ENCODE assay signal across 7 mouse cellular contexts in genomic region chr17:68158172-68158651, GRCm38 (mm10).
DNase-seq lines count a peak whose midpoint lies in the region; ATAC-seq and TF ChIP-seq lines count a peak whose summit lies in the region.

No protein-coding gene starts in this region.

- no peaks in the 10 kb centered on the region for H3K79me2 ChIP-seq in liver, adult 2 months (ENCODE audit: control insufficient read depth, insufficient read depth, low read length)

- WGBS in liver, adult 2 months, result 66% methylated on average over 13 of the region's 13 CpGs
- WGBS in liver, postnatal 0 days (ENCODE audit: insufficient replicate concordance), result 68% methylated on average over 13 of the region's 13 CpGs
- WGBS in forebrain, postnatal 0 days, result 7% methylated on average over 13 of the region's 13 CpGs
- WGBS in limb, embryonic 10.5 days, result 75% methylated on average over 13 of the region's 13 CpGs
- 42% methylated on average over 13 of the region's 13 CpGs for WGBS in stomach, embryonic 15.5 days

- no peaks in the 10 kb centered on the region for H3K27me3 ChIP-seq in liver, adult 2 months (ENCODE audit: control insufficient read depth, insufficient read depth, low read length)
- H3K27me3 ChIP-seq in liver, postnatal 0 days (ENCODE audit: insufficient read depth, low read length), result no peaks in the 10 kb centered on the region
- no peaks in the 10 kb centered on the region for H3K27me3 ChIP-seq in forebrain, postnatal 0 days (ENCODE audit: insufficient read depth, low read length)
- H3K27me3 ChIP-seq in limb, embryonic 10.5 days (ENCODE audit: low read depth, poor library complexity, severe bottlenecking), result no peaks in the 10 kb centered on the region
- no peaks in the 10 kb centered on the region for H3K27me3 ChIP-seq in stomach, embryonic 15.5 days (replicated peaks)

- no peak overlapping the region for H3K9ac ChIP-seq in liver, adult 2 months (ENCODE audit: low read depth, low read length)
- H3K9ac ChIP-seq in liver, postnatal 0 days (replicated peaks), result no peak overlapping the region
- no peak overlapping the region for H3K9ac ChIP-seq in forebrain, postnatal 0 days
- no peak overlapping the region for H3K9ac ChIP-seq in stomach, embryonic 15.5 days

- no peak for TF ChIP-seq EP300 in liver, postnatal 0 days (IDR thresholded peaks at IDR 0.05; ENCODE audit: low read depth)

- ATAC-seq in liver, postnatal 0 days, result no peak
- peak; percentile 93 for ATAC-seq in forebrain, postnatal 0 days
- peak; percentile 86 for ATAC-seq in stomach, embryonic 15.5 days (ENCODE audit: insufficient read depth, low FRiP score, low read depth)
- ATAC-seq in erythroblast, adult 5-6 weeks (replicated peaks; ENCODE audit: low FRiP score, poor library complexity, severe bottlenecking), result no peak

- no peak for TF ChIP-seq CTCF in liver, adult 2 months (IDR thresholded peaks at IDR 0.05; ENCODE audit: low read depth, low read length)
- TF ChIP-seq CTCF in liver, postnatal 0 days (IDR thresholded peaks at IDR 0.05; ENCODE audit: low read depth), result no peak
- TF ChIP-seq CTCF in forebrain, postnatal 0 days (IDR thresholded peaks at IDR 0.05; ENCODE audit: low read depth), result no peak

- no peak overlapping the region for H3K4me3 ChIP-seq in liver, adult 2 months (ENCODE audit: insufficient read depth, low read depth, low read length)
- H3K4me3 ChIP-seq in liver, postnatal 0 days (ENCODE audit: low read depth, low read length), result no peak overlapping the region
- no peak overlapping the region for H3K4me3 ChIP-seq in forebrain, postnatal 0 days (ENCODE audit: low read depth, low read length)
- no peak overlapping the region for H3K4me3 ChIP-seq in limb, embryonic 10.5 days
- H3K4me3 ChIP-seq in stomach, embryonic 15.5 days (replicated peaks), result no peak overlapping the region

- no peaks in the 10 kb centered on the region for H3K4me1 ChIP-seq in liver, adult 2 months (ENCODE audit: control insufficient read depth, insufficient read depth, low read length)
- H3K4me1 ChIP-seq in liver, postnatal 0 days (ENCODE audit: insufficient read depth), result no peaks in the 10 kb centered on the region
- H3K4me1 ChIP-seq in forebrain, postnatal 0 days (ENCODE audit: insufficient read depth), result 0 out of 2 replicates have a peak, but pooled peaks cover 3% of the 10 kb centered on the region
- H3K4me1 ChIP-seq in limb, embryonic 10.5 days, result peaks cover 17% of the 10 kb centered on the region
- H3K4me1 ChIP-seq in stomach, embryonic 15.5 days, result no peaks in the 10 kb centered on the region

- H3K27ac ChIP-seq in liver, adult 2 months (replicated peaks; ENCODE audit: insufficient read depth, low read depth, low read length), result peak overlapping the region; percentile 12; the same call in 1 of the 2 replicates
- H3K27ac ChIP-seq in liver, postnatal 0 days (ENCODE audit: low read depth), result no peak overlapping the region
- 0 out of 2 replicates have a peak overlapping the region, but pooled peaks have one; percentile 1 for H3K27ac ChIP-seq in forebrain, postnatal 0 days (ENCODE audit: low read depth, low read length)
- H3K27ac ChIP-seq in limb, embryonic 10.5 days, result peak overlapping the region; percentile 50; the same call in 1 of the 2 replicates
- H3K27ac ChIP-seq in stomach, embryonic 15.5 days, result peak overlapping the region; percentile 86

- H3K4me2 ChIP-seq in liver, postnatal 0 days (ENCODE audit: low read depth, low read length), result no peak overlapping the region
- H3K4me2 ChIP-seq in forebrain, postnatal 0 days (ENCODE audit: low read depth), result peak overlapping the region; percentile 22
- no peak overlapping the region for H3K4me2 ChIP-seq in stomach, embryonic 15.5 days

- DNase-seq in liver, adult 2 months (ENCODE audit: extremely low read depth, low read depth, low spot score), result peak; percentile 8
- DNase-seq in liver, postnatal 0 days, result no peak
- peak; percentile 64 for DNase-seq in forebrain, postnatal 0 days
- DNase-seq in limb, embryonic 10.5 days (ENCODE audit: low spot score), result no peak
- no peak for DNase-seq in testis, postnatal 14 days (ENCODE audit: low spot score)

- H3K9me3 ChIP-seq in liver, postnatal 0 days (ENCODE audit: low read length), result no peaks in the 10 kb centered on the region
- no peaks in the 10 kb centered on the region for H3K9me3 ChIP-seq in forebrain, postnatal 0 days (ENCODE audit: low read length)
- no peaks in the 10 kb centered on the region for H3K9me3 ChIP-seq in limb, embryonic 10.5 days (replicated peaks)
- no peaks in the 10 kb centered on the region for H3K9me3 ChIP-seq in stomach, embryonic 15.5 days

- H3K36me3 ChIP-seq in liver, adult 2 months (ENCODE audit: control insufficient read depth, insufficient read depth, low read length), result no peaks in the 10 kb centered on the region
- H3K36me3 ChIP-seq in liver, postnatal 0 days (replicated peaks; ENCODE audit: insufficient read depth, low read length), result no peaks in the 10 kb centered on the region
- H3K36me3 ChIP-seq in forebrain, postnatal 0 days (ENCODE audit: insufficient read depth), result no peaks in the 10 kb centered on the region
- H3K36me3 ChIP-seq in limb, embryonic 10.5 days, result no peaks in the 10 kb centered on the region
- H3K36me3 ChIP-seq in stomach, embryonic 15.5 days, result no peaks in the 10 kb centered on the region

- TF ChIP-seq POLR2A in liver, adult 2 months (IDR thresholded peaks at IDR 0.05; ENCODE audit: extremely low read depth, insufficient read depth, low read length), result no peak

Comparison
In these comparisons a context has a peak if more than half of its experiments do, and no peak if none do; other contexts are left out.
1. DNase-seq: peak in liver, adult 2 months (single experiment) and forebrain, postnatal 0 days (single experiment); none in liver, postnatal 0 days (single experiment), limb, embryonic 10.5 days (single experiment) and testis, postnatal 14 days (single experiment).
2. ATAC-seq: peak in forebrain, postnatal 0 days (single experiment) and stomach, embryonic 15.5 days (single experiment); none in liver, postnatal 0 days (single experiment) and erythroblast, adult 5-6 weeks (single experiment).